Mouse (Mus musculus) right cerebral cortex, postnatal 10 days (tissue): Measurements from ENCODE around the gene Adamts20.

Source experiments
- DNase-seq, 2 experiments: peaks; one replicate each; pipeline ENCODE4 v3.0.0; 2021; ENCODE audit warnings: low spot score in 2 of 2

Gene Adamts20

GRCm38 (mm10) chr15:94252962-94253712, 212.1 kb downstream of the Adamts20 start:
- DNase-seq, result peak; percentile 52 to 62

GRCm38 (mm10) chr15:94249766-94250165, 215.5 kb downstream of the Adamts20 start:
- no peak for DNase-seq

GRCm38 (mm10) chr15:94248386-94248785, 216.8 kb downstream of the Adamts20 start:
- no peak for DNase-seq

GRCm38 (mm10) chr15:94246669-94247068, 218.5 kb downstream of the Adamts20 start:
- DNase-seq, result no peak

- DNase-seq, result no peak
These were observed 220.9 kb downstream of the Adamts20 start for GRCm38 (mm10) chr15:94244336-94244735.

- DNase-seq, result no peak
These were observed 223.1 kb downstream of the Adamts20 start for GRCm38 (mm10) chr15:94242133-94242532.

- DNase-seq, result no peak
These were observed 225.6 kb downstream of the Adamts20 start for GRCm38 (mm10) chr15:94239637-94240036.

GRCm38 (mm10) chr15:94239127-94239526, 226.1 kb downstream of the Adamts20 start:
- no peak for DNase-seq

GRCm38 (mm10) chr15:94238058-94238876, 227.0 kb downstream of the Adamts20 start:
- DNase-seq, result no peak

GRCm38 (mm10) chr15:94236726-94237125, 228.5 kb downstream of the Adamts20 start:
- no peak for DNase-seq

- no peak for DNase-seq
These were observed 229.1 kb downstream of the Adamts20 start for GRCm38 (mm10) chr15:94236121-94236520.

GRCm38 (mm10) chr15:94235190-94235589, 230.0 kb downstream of the Adamts20 start:
- DNase-seq, result peak in 1 of 2 experiments; percentile 29

- peak in 1 of 2 experiments; percentile 33 for DNase-seq
These were observed 234.0 kb downstream of the Adamts20 start for GRCm38 (mm10) chr15:94231246-94231645.

GRCm38 (mm10) chr15:94227388-94227787, 237.8 kb downstream of the Adamts20 start:
- DNase-seq, result no peak

- peak in 1 of 2 experiments; percentile 26 for DNase-seq
These were observed 242.1 kb downstream of the Adamts20 start for GRCm38 (mm10) chr15:94223101-94223500.

- DNase-seq, result no peak
These were observed 244.5 kb downstream of the Adamts20 start for GRCm38 (mm10) chr15:94220686-94221085.
